Mouse (Mus musculus) limb, embryonic 12.5 days (tissue): ENCODE measurements around the gene Tnpo2. TPM values are rescaled to one million over a fixed set of nuclear protein-coding genes. Genes with fewer than 3 reads are reported as not detected.

ENCODE experiments used
- ATAC-seq: fragments of 200-750 bp; cut with Nextera tagmentation; 2 replicates; pipeline ENCODE4 v1.8.0; 2017; ENCODE audit warnings: low read depth, moderate TSS enrichment; ENCODE audit not compliant: insufficient number of reproducible peaks, insufficient read depth, low FRiP score, low TSS enrichment
- H3K27ac ChIP-seq: fragments of 300-500 bp; sonication (generic); 2 replicates; pipeline ENCODE4 v1.5.1; 2016; ENCODE audit warnings: mild to moderate bottlenecking, moderate library complexity
- H3K27me3 ChIP-seq: fragments of 300-500 bp; sonication (generic); 2 replicates; pipeline ENCODE4 v1.6.1; 2016; ENCODE audit warnings: mild to moderate bottlenecking, moderate library complexity
- H3K36me3 ChIP-seq: fragments of 300-500 bp; sonication (generic); 2 replicates; pipeline ENCODE4 v1.6.1; 2016; ENCODE audit warnings: mild to moderate bottlenecking, moderate library complexity
- H3K4me1 ChIP-seq: fragments of 300-500 bp; sonication (generic); replicated peaks from 2 replicates; pipeline ENCODE4 v1.6.1; 2016
- H3K4me2 ChIP-seq: fragments of 300-500 bp; sonication (generic); 2 replicates; pipeline ENCODE4 v1.6.1; 2016; ENCODE audit warnings: mild to moderate bottlenecking, moderate library complexity
- H3K4me3 ChIP-seq: fragments of 300-500 bp; sonication (generic); replicated peaks from 2 replicates; pipeline ENCODE4 v1.5.1; 2016; ENCODE audit warnings: mild to moderate bottlenecking
- H3K9ac ChIP-seq: fragments of 300-500 bp; sonication (generic); replicated peaks from 2 replicates; pipeline ENCODE4 v1.6.1; 2016; ENCODE audit warnings: mild to moderate bottlenecking, moderate library complexity
- H3K9me3 ChIP-seq: fragments of 300-500 bp; sonication (generic); 2 replicates; pipeline ENCODE4 v1.6.1; 2016; ENCODE audit warnings: mild to moderate bottlenecking, moderate library complexity
- WGBS: fragments of 180-500 bp; shearing (Covaris S2); methylation state at CpG from one replicate; pipeline ENCODE4 v1.1.7; 2016; 5-methylcytosine and 5-hydroxymethylcytosine counted together
- polyA plus RNA-seq: library from polyadenylated mRNA; unstranded; fragments of >200 nt; fragmentation: Nextera tagmentation; extraction: Ambion mirVana; gene quantifications from 2 replicates; pipeline ENCODE4 v1.2.1, GENCODE M21; 2016

Tnpo2 gene
- polyA plus RNA-seq, 1 experiment from 2014 or later, result 30.5 TPM

GRCm38 (mm10) chr8:85027516-85027855, 9.2 kb upstream of the Tnpo2 start:
- Histone ChIP-seq H3K27me3 (no peaks in the 10 kb centered on the region), H3K36me3 (peaks cover 49% of the 10 kb centered on the region), H3K4me3 (peak overlapping the region; percentile 100), H3K27ac (peak overlapping the region; percentile 91), H3K4me1 (peaks cover 39% of the 10 kb centered on the region), H3K9ac (peak overlapping the region; percentile 98), H3K4me2 (peak overlapping the region; percentile 97), H3K9me3 (no peaks in the 10 kb centered on the region)
- WGBS, result 1% methylated on average over 13 of the region's 13 CpGs
- no peak for ATAC-seq

- 45% methylated on average over 2 of the region's 2 CpGs for WGBS
- peak overlapping the region; percentile 97 for H3K4me2 ChIP-seq
Measured at GRCm38 (mm10) chr8:85027922-85028321, 8.8 kb upstream of the Tnpo2 start.

GRCm38 (mm10) chr8:85029271-85029670, 7.4 kb upstream of the Tnpo2 start:
- H3K4me2 ChIP-seq, result peak overlapping the region; percentile 97; the same call in 1 of the 2 replicates
- H3K27ac ChIP-seq, result no peak overlapping the region
- WGBS, result 89% methylated on average over 14 of the region's 14 CpGs

More at GRCm38 (mm10) chr8:85027922-85028321, 8.8 kb upstream of the Tnpo2 start:
- no peaks in the 10 kb centered on the region for H3K9me3 ChIP-seq
- H3K9ac ChIP-seq, result peak overlapping the region; percentile 98
- H3K4me3 ChIP-seq, result peak overlapping the region; percentile 100
- H3K36me3 ChIP-seq, result peaks cover 49% of the 10 kb centered on the region
- no peak overlapping the region for H3K27ac ChIP-seq
- peaks cover 39% of the 10 kb centered on the region for H3K4me1 ChIP-seq
- H3K27me3 ChIP-seq, result no peaks in the 10 kb centered on the region
- ATAC-seq, result no peak

GRCm38 (mm10) chr8:85032622-85033311, 3.9 kb upstream of the Tnpo2 start:
- Histone ChIP-seq H3K4me3 (no peak overlapping the region), H3K27me3 (no peaks in the 10 kb centered on the region), H3K27ac (no peak overlapping the region), H3K4me2 (no peak overlapping the region), H3K36me3 (peaks cover 51% of the 10 kb centered on the region), H3K4me1 (peaks cover 33% of the 10 kb centered on the region), H3K9me3 (no peaks in the 10 kb centered on the region), H3K9ac (no peak overlapping the region)
- no peak for ATAC-seq
- whole genome bisulfite sequencing, result 85% methylated on average over 4 of the region's 4 CpGs

More at GRCm38 (mm10) chr8:85029271-85029670, 7.4 kb upstream of the Tnpo2 start:
- peak overlapping the region; percentile 98; the same call in 1 of the 2 replicates for H3K9ac ChIP-seq
- H3K36me3 ChIP-seq, result peaks cover 51% of the 10 kb centered on the region
- ATAC-seq, result no peak
- peaks cover 33% of the 10 kb centered on the region for H3K4me1 ChIP-seq
- no peaks in the 10 kb centered on the region for H3K27me3 ChIP-seq
- peak overlapping the region; percentile 9; the same call in 1 of the 2 replicates for H3K4me3 ChIP-seq
- no peaks in the 10 kb centered on the region for H3K9me3 ChIP-seq

GRCm38 (mm10) chr8:85033867-85034266, 2.8 kb upstream of the Tnpo2 start:
- H3K36me3 ChIP-seq, result peaks cover 51% of the 10 kb centered on the region
- ATAC-seq, result no peak
- peaks cover 29% of the 10 kb centered on the region for H3K4me1 ChIP-seq
- no peak overlapping the region for H3K4me3 ChIP-seq
- 38% methylated on average over 1 of the region's 1 CpGs for WGBS
- H3K27me3 ChIP-seq, result no peaks in the 10 kb centered on the region
- H3K9ac ChIP-seq, result no peak overlapping the region
- no peaks in the 10 kb centered on the region for H3K9me3 ChIP-seq
- H3K27ac ChIP-seq, result no peak overlapping the region
- H3K4me2 ChIP-seq, result no peak overlapping the region

GRCm38 (mm10) chr8:85034764-85035163, 2.0 kb upstream of the Tnpo2 start:
- WGBS, result 6% methylated on average over 12 of the region's 13 CpGs
- Histone ChIP-seq H3K4me2 (peak overlapping the region; percentile 88), H3K9me3 (no peaks in the 10 kb centered on the region), H3K36me3 (peaks cover 44% of the 10 kb centered on the region), H3K27me3 (no peaks in the 10 kb centered on the region), H3K4me1 (peaks cover 28% of the 10 kb centered on the region), H3K4me3 (peak overlapping the region; percentile 78), H3K9ac (peak overlapping the region; percentile 73; the same call in 1 of the 2 replicates), H3K27ac (peak overlapping the region; percentile 100)
- no peak for ATAC-seq

GRCm38 (mm10) chr8:85035165-85035727, 1.5 kb upstream of the Tnpo2 start:
- Histone ChIP-seq H3K4me2 (peak overlapping the region; percentile 88), H3K9ac (peak overlapping the region; percentile 73), H3K27me3 (no peaks in the 10 kb centered on the region), H3K4me1 (peaks cover 28% of the 10 kb centered on the region), H3K36me3 (peaks cover 44% of the 10 kb centered on the region), H3K9me3 (no peaks in the 10 kb centered on the region), H3K27ac (peak overlapping the region; percentile 100), H3K4me3 (peak overlapping the region; percentile 78)
- 7% methylated on average over 12 of the region's 12 CpGs for WGBS
- ATAC-seq, result no peak

- peak overlapping the region; percentile 78 for H3K4me3 ChIP-seq
- H3K9me3 ChIP-seq, result no peaks in the 10 kb centered on the region
- H3K27ac ChIP-seq, result peak overlapping the region; percentile 100
- no peaks in the 10 kb centered on the region for H3K27me3 ChIP-seq
- peak overlapping the region; percentile 88 for H3K4me2 ChIP-seq
- H3K36me3 ChIP-seq, result peaks cover 44% of the 10 kb centered on the region
- H3K4me1 ChIP-seq, result peaks cover 28% of the 10 kb centered on the region
- no peak for ATAC-seq
- H3K9ac ChIP-seq, result peak overlapping the region; percentile 73
- WGBS, result 1% methylated on average over 15 of the region's 15 CpGs
Measured at GRCm38 (mm10) chr8:85035728-85036310, 896 bp upstream of the Tnpo2 start.

GRCm38 (mm10) chr8:85036381-85036717, 366 bp upstream of the Tnpo2 start:
- no peaks in the 10 kb centered on the region for H3K9me3 ChIP-seq
- ATAC-seq, result peak; percentile 23; the same call in 1 of the 2 replicates
- peak overlapping the region; percentile 88 for H3K4me2 ChIP-seq
- peak overlapping the region; percentile 73 for H3K9ac ChIP-seq
- H3K4me3 ChIP-seq, result peak overlapping the region; percentile 78
- under 1% methylated on average over 9 of the region's 9 CpGs for WGBS
- peaks cover 45% of the 10 kb centered on the region for H3K36me3 ChIP-seq
- no peaks in the 10 kb centered on the region for H3K27me3 ChIP-seq
- H3K27ac ChIP-seq, result peak overlapping the region; percentile 100
- peaks cover 28% of the 10 kb centered on the region for H3K4me1 ChIP-seq

GRCm38 (mm10) chr8:85037366-85037680, 608 bp downstream of the Tnpo2 start:
- H3K4me2 ChIP-seq, result peak overlapping the region; percentile 93
- peaks cover 28% of the 10 kb centered on the region for H3K4me1 ChIP-seq
- no peaks in the 10 kb centered on the region for H3K9me3 ChIP-seq
- WGBS, result 2% methylated on average over 14 of the region's 14 CpGs
- ATAC-seq, result peak; percentile 77
- H3K27ac ChIP-seq, result peak overlapping the region; percentile 100
- H3K4me3 ChIP-seq, result peak overlapping the region; percentile 78
- no peaks in the 10 kb centered on the region for H3K27me3 ChIP-seq
- H3K36me3 ChIP-seq, result peaks cover 45% of the 10 kb centered on the region
- H3K9ac ChIP-seq, result peak overlapping the region; percentile 92

GRCm38 (mm10) chr8:85037681-85038531, 1.2 kb downstream of the Tnpo2 start:
- Histone ChIP-seq H3K4me3 (peak overlapping the region; percentile 78), H3K9me3 (no peaks in the 10 kb centered on the region), H3K27me3 (no peaks in the 10 kb centered on the region), H3K9ac (peak overlapping the region; percentile 92), H3K4me2 (peak overlapping the region; percentile 93), H3K36me3 (peaks cover 45% of the 10 kb centered on the region), H3K4me1 (peaks cover 28% of the 10 kb centered on the region), H3K27ac (peak overlapping the region; percentile 100)
- WGBS, result under 1% methylated on average over 57 of the region's 57 CpGs
- ATAC-seq, result peak; percentile 11; the same call in 1 of the 2 replicates
